Mouse (Mus musculus): ENCODE data around the gene AC134908.4. TPM values are rescaled to one million over a fixed set of nuclear protein-coding genes. Genes with fewer than 3 reads are reported as not detected.
"Not testable (repeated sequence)": the region's sequence is repeated elsewhere in the genome, so short reads cannot be mapped to it uniquely, and the experiment has no call there.

Gene AC134908.4
- polyA plus RNA-seq, 1 experiment, result not detected

- H3K27ac ChIP-seq (ENCODE audit: insufficient read depth, low read depth, low read length), result peak overlapping the region; percentile 66
These were observed 18.0 kb upstream of the AC134908.4 start for GRCm38 (mm10) chr17:25813471-25813870.

GRCm38 (mm10) chr17:25810890-25811289 lies 15.4 kb upstream of the AC134908.4 start:
- TF ChIP-seq POLR2A (IDR thresholded peaks at IDR 0.05; ENCODE audit: insufficient read depth, low read depth, low read length) (no peak), CTCF (IDR thresholded peaks at IDR 0.05; ENCODE audit: insufficient read depth, low read depth, low read length) (no peak)
- H3K4me3 ChIP-seq (ENCODE audit: insufficient read depth, low read depth, low read length), result peak overlapping the region; percentile 77; the same call in 1 of the 2 replicates
- H3K27ac ChIP-seq (ENCODE audit: insufficient read depth, low read depth, low read length), result no peak overlapping the region

More at GRCm38 (mm10) chr17:25813471-25813870, 18.0 kb upstream of the AC134908.4 start:
- WGBS, result under 1% methylated on average over 20 of the region's 20 CpGs
- Histone ChIP-seq H3K4me1 (ENCODE audit: control insufficient read depth, insufficient read depth, low read length) (peaks cover 40% of the 10 kb centered on the region), H3K4me3 (ENCODE audit: insufficient read depth, low read depth, low read length) (peak overlapping the region; percentile 44)
- peak; percentile 32; the same call in 1 of the 2 replicates for TF ChIP-seq CTCF (IDR thresholded peaks at IDR 0.05; ENCODE audit: insufficient read depth, low read depth, low read length)
- 0 out of 2 replicates have a peak, but pooled peaks have one; percentile 20 for TF ChIP-seq POLR2A (IDR thresholded peaks at IDR 0.05; ENCODE audit: insufficient read depth, low read depth, low read length)

GRCm38 (mm10) chr17:25809606-25810340 lies 14.3 kb upstream of the AC134908.4 start:
- 7% methylated on average over 25 of the region's 25 CpGs for WGBS
- no peak for TF ChIP-seq POLR2A (IDR thresholded peaks at IDR 0.05; ENCODE audit: insufficient read depth, low read depth, low read length)
- TF ChIP-seq CTCF (IDR thresholded peaks at IDR 0.05; ENCODE audit: insufficient read depth, low read depth, low read length), result no peak
- Histone ChIP-seq H3K27ac (ENCODE audit: insufficient read depth, low read depth, low read length) (peak overlapping the region; percentile 76), H3K4me1 (ENCODE audit: control insufficient read depth, insufficient read depth, low read length) (peaks cover 38% of the 10 kb centered on the region), H3K4me3 (ENCODE audit: insufficient read depth, low read depth, low read length) (peak overlapping the region; percentile 77)

More at GRCm38 (mm10) chr17:25810890-25811289, 15.4 kb upstream of the AC134908.4 start:
- peaks cover 42% of the 10 kb centered on the region for H3K4me1 ChIP-seq (ENCODE audit: control insufficient read depth, insufficient read depth, low read length)
- WGBS, result 58% methylated on average over 4 of the region's 4 CpGs

- under 1% methylated on average over 98 of the region's 100 CpGs for WGBS
- Histone ChIP-seq H3K4me3 (ENCODE audit: insufficient read depth, low read depth, low read length) (peak within 1 kb of the TSS; percentile 77), H3K27ac (ENCODE audit: insufficient read depth, low read depth, low read length) (peak within 1 kb of the TSS; percentile 86), H3K4me1 (ENCODE audit: control insufficient read depth, insufficient read depth, low read length) (peaks cover 38% of the 10 kb centered on the region)
- TF ChIP-seq POLR2A (IDR thresholded peaks at IDR 0.05; ENCODE audit: insufficient read depth, low read depth, low read length) (peak; percentile 91), CTCF (IDR thresholded peaks at IDR 0.05; ENCODE audit: insufficient read depth, low read depth, low read length) (0 out of 2 replicates have a peak, but pooled peaks have one; percentile 14)
These were observed 13.5 kb upstream of the AC134908.4 start, which contains the start of gene Fbxl16 for GRCm38 (mm10) chr17:25808789-25809605. Gene Fbxl16, plus strand, starts transcription at chr17:25809085.

- H3K4me1 ChIP-seq (ENCODE audit: control insufficient read depth, insufficient read depth, low read length), result peaks cover 37% of the 10 kb centered on the region
- TF ChIP-seq CTCF (IDR thresholded peaks at IDR 0.05; ENCODE audit: insufficient read depth, low read depth, low read length), result no peak
- no peak for TF ChIP-seq POLR2A (IDR thresholded peaks at IDR 0.05; ENCODE audit: insufficient read depth, low read depth, low read length)
- 37% methylated on average over 5 of the region's 5 CpGs for WGBS
- H3K27ac ChIP-seq (ENCODE audit: insufficient read depth, low read depth, low read length), result peak overlapping the region; percentile 86
- no peak overlapping the region for H3K4me3 ChIP-seq (ENCODE audit: insufficient read depth, low read depth, low read length)
These were observed 12.6 kb upstream of the AC134908.4 start for GRCm38 (mm10) chr17:25808028-25808427.

- H3K4me3 ChIP-seq (ENCODE audit: insufficient read depth, low read depth, low read length); H3K27ac ChIP-seq (ENCODE audit: insufficient read depth, low read depth, low read length): not testable (repeated sequence)
- 42% methylated on average over 2 of the region's 2 CpGs for WGBS
- peaks cover 39% of the 10 kb centered on the region for H3K4me1 ChIP-seq (ENCODE audit: control insufficient read depth, insufficient read depth, low read length)
These were observed 12.0 kb upstream of the AC134908.4 start for GRCm38 (mm10) chr17:25807452-25807851.

- no peak overlapping the region for H3K4me3 ChIP-seq (ENCODE audit: insufficient read depth, low read depth, low read length)
- peaks cover 34% of the 10 kb centered on the region for H3K4me1 ChIP-seq (ENCODE audit: control insufficient read depth, insufficient read depth, low read length)
- no peak overlapping the region for H3K27ac ChIP-seq (ENCODE audit: insufficient read depth, low read depth, low read length)
- TF ChIP-seq CTCF (IDR thresholded peaks at IDR 0.05; ENCODE audit: insufficient read depth, low read depth, low read length), result no peak
- no peak for TF ChIP-seq POLR2A (IDR thresholded peaks at IDR 0.05; ENCODE audit: insufficient read depth, low read depth, low read length)
- WGBS, result 90% methylated on average over 4 of the region's 4 CpGs
These were observed 11.0 kb upstream of the AC134908.4 start for GRCm38 (mm10) chr17:25806507-25806906.

GRCm38 (mm10) chr17:25802825-25803517 lies 7.5 kb upstream of the AC134908.4 start:
- WGBS, result 6% methylated on average over 10 of the region's 10 CpGs
- Histone ChIP-seq H3K4me1 (ENCODE audit: control insufficient read depth, insufficient read depth, low read length) (peaks cover 17% of the 10 kb centered on the region), H3K27ac (ENCODE audit: insufficient read depth, low read depth, low read length) (peak overlapping the region; percentile 99), H3K4me3 (ENCODE audit: insufficient read depth, low read depth, low read length) (peak overlapping the region; percentile 34)
- TF ChIP-seq CTCF (IDR thresholded peaks at IDR 0.05; ENCODE audit: insufficient read depth, low read depth, low read length) (no peak), POLR2A (IDR thresholded peaks at IDR 0.05; ENCODE audit: insufficient read depth, low read depth, low read length) (no peak)
